Mouse (Mus musculus): ENCODE measurements around the gene Rdx. TPM values are rescaled to one million over a fixed set of nuclear protein-coding genes. Genes with fewer than 3 reads are reported as not detected.

The Rdx gene
- polyA plus RNA-seq, 1 experiment from 2014 or later: 52.8 TPM

- Histone ChIP-seq H3K4me2 (ENCODE audit: low read depth, low read length) (no peak overlapping the region), H3K27me3 (replicated peaks; ENCODE audit: control insufficient read depth, insufficient read depth, low read length) (no peaks in the 10 kb centered on the region), H3K36me3 (ENCODE audit: control insufficient read depth, insufficient read depth, low read length) (no peaks in the 10 kb centered on the region), H3K9me3 (ENCODE audit: control insufficient read depth, low read length) (no peaks in the 10 kb centered on the region), H3K4me3 (ENCODE audit: low read length) (no peak overlapping the region), H3K9ac (ENCODE audit: low read depth, low read length) (no peak overlapping the region), H3K27ac (ENCODE audit: low read length) (no peak overlapping the region), H3K4me1 (ENCODE audit: control insufficient read depth, insufficient read depth, low read length) (no peaks in the 10 kb centered on the region)
- ATAC-seq: no peak
- WGBS: 83% methylated on average over 4 of the region's 4 CpGs
Observed at GRCm38 (mm10) chr9:52119212-52119611, 72.2 kb downstream of the Rdx start.

GRCm38 (mm10) chr9:52125225-52125624, 78.3 kb downstream of the Rdx start:
- 92% methylated on average over 6 of the region's 6 CpGs for WGBS
- ATAC-seq: no peak
- Histone ChIP-seq H3K36me3 (ENCODE audit: control insufficient read depth, insufficient read depth, low read length) (peaks cover 7% of the 10 kb centered on the region), H3K27me3 (replicated peaks; ENCODE audit: control insufficient read depth, insufficient read depth, low read length) (no peaks in the 10 kb centered on the region), H3K4me3 (ENCODE audit: low read length) (no peak overlapping the region), H3K4me2 (ENCODE audit: low read depth, low read length) (no peak overlapping the region), H3K27ac (ENCODE audit: low read length) (no peak overlapping the region), H3K4me1 (ENCODE audit: control insufficient read depth, insufficient read depth, low read length) (no peaks in the 10 kb centered on the region), H3K9ac (ENCODE audit: low read depth, low read length) (no peak overlapping the region), H3K9me3 (ENCODE audit: control insufficient read depth, low read length) (no peaks in the 10 kb centered on the region)

- no peak overlapping the region for H3K9ac ChIP-seq (ENCODE audit: low read depth, low read length)
- H3K4me2 ChIP-seq (ENCODE audit: low read depth, low read length): no peak overlapping the region
- H3K4me3 ChIP-seq (ENCODE audit: low read length): no peak overlapping the region
- H3K27ac ChIP-seq (ENCODE audit: low read length): no peak overlapping the region
- no peaks in the 10 kb centered on the region for H3K27me3 ChIP-seq (replicated peaks; ENCODE audit: control insufficient read depth, insufficient read depth, low read length)
- peaks cover 4% of the 10 kb centered on the region for H3K36me3 ChIP-seq (ENCODE audit: control insufficient read depth, insufficient read depth, low read length)
- no peak for ATAC-seq
- 56% methylated on average over 4 of the region's 4 CpGs for WGBS
- H3K4me1 ChIP-seq (ENCODE audit: control insufficient read depth, insufficient read depth, low read length): no peaks in the 10 kb centered on the region
- H3K9me3 ChIP-seq (ENCODE audit: control insufficient read depth, low read length): no peaks in the 10 kb centered on the region
Observed at GRCm38 (mm10) chr9:52130348-52130747, 83.4 kb downstream of the Rdx start.

- no peak overlapping the region for H3K27ac ChIP-seq (ENCODE audit: low read length)
- H3K27me3 ChIP-seq (replicated peaks; ENCODE audit: control insufficient read depth, insufficient read depth, low read length): no peaks in the 10 kb centered on the region
- no peaks in the 10 kb centered on the region for H3K9me3 ChIP-seq (ENCODE audit: control insufficient read depth, low read length)
- 69% methylated on average over 2 of the region's 2 CpGs for WGBS
- H3K4me1 ChIP-seq (ENCODE audit: control insufficient read depth, insufficient read depth, low read length): no peaks in the 10 kb centered on the region
- H3K9ac ChIP-seq (ENCODE audit: low read depth, low read length): no peak overlapping the region
- no peak overlapping the region for H3K4me2 ChIP-seq (ENCODE audit: low read depth, low read length)
- no peak overlapping the region for H3K4me3 ChIP-seq (ENCODE audit: low read length)
- ATAC-seq: no peak
- no peaks in the 10 kb centered on the region for H3K36me3 ChIP-seq (ENCODE audit: control insufficient read depth, insufficient read depth, low read length)
Observed at GRCm38 (mm10) chr9:52132771-52133170, 85.8 kb downstream of the Rdx start.

Small RNA genes lying within 50 kb of the gene (microRNA-seq; reads per million reads assigned to microRNA genes)
- not detected for gene Gm27686
- gene Mir6244: not detected

Other genes starting within 250 kb of the Rdx start
- 81.3 and 85.7 TPM in 2 replicates for gene Fdx1, start 83.6 kb upstream of the Rdx start, polyA plus RNA-seq (2015; fragmentation: Nextera tagmentation; extraction: Ambion mirVana)
- 1.0 and 1.2 TPM in 2 replicates for gene Zc3h12c, start 121.4 kb downstream of the Rdx start, polyA plus RNA-seq (2015; fragmentation: Nextera tagmentation; extraction: Ambion mirVana)

All from intestine, embryonic 16.5 days (tissue).